Mouse (Mus musculus) spleen, postnatal 10 days (tissue): ENCODE data around the gene Zkscan3.

Experiments used
- DNase-seq, 2 experiments: peaks; one replicate each; pipeline ENCODE4 v3.0.0; 2021 to 2022; ENCODE audit warnings: low spot score in 2 of 2

The Zkscan3 gene

DNA sequence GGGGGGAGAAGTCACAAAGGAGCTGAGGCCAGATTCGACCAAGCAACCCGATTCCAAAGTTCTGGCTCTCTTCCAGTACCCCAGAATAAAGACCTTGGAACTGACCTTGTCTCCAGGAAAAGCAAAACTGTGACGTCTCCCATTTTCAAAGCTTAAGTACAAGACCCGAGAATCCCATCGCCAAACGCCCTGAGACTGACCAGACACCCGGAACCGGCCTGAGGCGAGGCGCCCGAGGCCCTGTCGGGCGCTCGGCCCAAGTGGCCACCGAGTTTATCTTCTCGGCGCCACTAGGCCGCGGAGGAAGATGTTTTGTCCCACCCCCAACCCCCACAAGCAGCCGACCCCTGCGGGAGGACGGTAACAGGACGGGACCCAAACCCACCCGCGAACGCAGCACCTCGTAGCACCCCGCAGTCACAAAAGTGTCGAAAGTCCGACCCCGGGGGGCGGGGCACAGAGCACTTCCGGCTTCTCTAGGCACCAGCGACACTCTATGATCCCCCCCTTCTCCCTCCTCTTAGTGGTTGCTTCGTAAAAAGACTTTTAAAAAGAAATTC is at the start of gene Zkscan3:
Gene Zkscan3 (minus strand): TSS at position 469 of the 560 bp plus-strand sequence.
- peak; percentile 82 to 91 for DNase-seq

GRCm38 (mm10) chr13:21447856-21448614 is 45.5 kb upstream of the Zkscan3 start:
- DNase-seq: no peak

- DNase-seq: no peak
Measured at GRCm38 (mm10) chr13:21446796-21447195, 44.2 kb upstream of the Zkscan3 start.

GRCm38 (mm10) chr13:21441207-21441572 is 38.6 kb upstream of the Zkscan3 start:
- no peak for DNase-seq

- DNase-seq: peak; percentile 35 to 61
Measured at GRCm38 (mm10) chr13:21440503-21441206, 38.1 kb upstream of the Zkscan3 start, which contains the start of gene Pgbd1. TSS of gene Pgbd1 (minus strand) at chr13:21441058.

DNA sequence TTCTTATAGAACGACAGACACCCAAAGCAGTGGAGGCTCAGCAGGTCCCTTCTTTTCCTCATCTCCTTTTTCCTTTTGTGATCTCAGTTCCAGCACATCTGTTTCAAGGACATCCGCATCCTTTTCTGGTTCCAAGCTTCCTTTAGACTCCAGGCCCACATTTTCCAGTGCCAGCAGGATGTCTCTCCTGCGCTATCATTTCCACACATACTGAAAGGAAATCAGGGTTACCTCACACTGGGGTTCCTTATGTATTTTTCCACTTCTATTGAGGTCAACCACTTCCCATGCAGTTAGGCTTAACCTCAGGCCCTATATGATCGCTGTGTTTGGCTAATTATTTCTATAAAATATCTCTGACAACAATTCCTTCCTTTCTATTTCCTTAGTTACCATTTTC is 32.9 kb upstream of the Zkscan3 start:
- no peak for DNase-seq

GRCm38 (mm10) chr13:21427631-21428030 is 25.1 kb upstream of the Zkscan3 start:
- no peak for DNase-seq

GRCm38 (mm10) chr13:21423301-21423700 is 20.7 kb upstream of the Zkscan3 start:
- no peak for DNase-seq

- DNase-seq: peak in 1 of 2 experiments; percentile 40
Measured at GRCm38 (mm10) chr13:21418865-21419264, 16.3 kb upstream of the Zkscan3 start.

DNA sequence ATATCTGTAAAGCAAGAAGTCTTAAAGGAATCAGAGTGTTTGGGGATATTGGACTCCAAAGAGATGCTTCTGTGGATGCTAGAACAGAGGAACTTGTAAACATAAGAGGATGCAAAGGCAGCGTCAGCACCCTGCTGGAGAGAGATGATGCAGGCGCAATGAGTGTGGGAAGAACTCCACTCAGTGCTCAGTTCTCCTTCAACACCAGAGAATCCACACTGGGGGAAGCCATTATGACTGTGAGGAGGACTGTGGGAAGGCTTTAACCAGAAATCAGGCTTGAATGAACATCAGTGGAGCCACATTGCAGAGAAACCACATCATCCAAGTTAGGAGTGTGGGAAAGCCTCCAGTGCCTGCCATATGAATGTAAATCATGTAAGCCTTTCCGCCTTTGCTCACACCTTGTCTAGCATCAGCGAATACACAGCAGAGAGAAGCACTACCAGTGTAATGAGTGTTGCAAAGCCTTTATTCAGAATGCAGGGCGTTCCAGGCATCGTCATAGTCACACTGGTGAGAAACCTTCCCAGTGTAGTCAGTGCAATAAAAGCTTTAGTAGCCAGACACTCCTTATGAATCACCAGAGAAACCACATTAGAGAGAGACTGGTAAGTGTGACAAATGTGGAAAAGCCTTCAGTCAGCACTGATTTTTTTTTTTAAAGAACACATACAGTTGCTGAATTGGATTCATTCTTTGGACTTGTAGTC is 14.9 kb upstream of the Zkscan3 start:
- DNase-seq: no peak

- no peak for DNase-seq
Measured at GRCm38 (mm10) chr13:21415750-21416149, 13.2 kb upstream of the Zkscan3 start.

- DNase-seq: no peak
Measured at GRCm38 (mm10) chr13:21415266-21415665, 12.7 kb upstream of the Zkscan3 start.

GRCm38 (mm10) chr13:21414231-21415212 is 12.0 kb upstream of the Zkscan3 start:
- no peak for DNase-seq

DNA sequence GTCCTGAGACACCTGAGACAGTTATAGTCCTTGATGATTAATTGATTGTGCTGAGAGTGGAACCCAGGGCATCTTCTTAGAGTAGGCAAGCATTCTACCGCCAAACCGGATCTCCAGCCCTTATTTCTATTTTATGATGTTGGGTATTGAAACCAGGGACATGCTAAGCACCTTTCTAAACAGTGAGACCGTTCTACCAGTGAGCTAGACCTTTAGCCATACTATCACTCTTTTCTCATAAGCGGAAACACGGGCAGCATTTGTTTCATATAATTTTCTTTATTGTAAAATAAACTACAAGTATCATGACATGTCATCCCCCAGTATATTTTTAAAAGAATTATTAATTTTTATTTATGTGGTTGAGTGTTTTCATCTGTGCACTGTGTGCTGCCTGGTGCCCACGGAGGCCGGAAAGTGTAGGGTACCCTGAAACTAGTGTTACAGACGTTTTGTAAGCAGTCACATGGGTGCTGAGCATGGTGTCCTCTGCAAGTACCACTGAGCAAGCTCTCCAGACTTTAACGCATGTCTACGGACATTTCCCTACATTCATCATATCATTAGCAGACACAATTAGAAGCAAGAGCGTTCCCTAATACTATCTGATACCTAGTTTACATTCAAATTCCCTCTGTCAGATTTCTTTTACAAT is 6.4 kb upstream of the Zkscan3 start:
- DNase-seq: no peak

DNA sequence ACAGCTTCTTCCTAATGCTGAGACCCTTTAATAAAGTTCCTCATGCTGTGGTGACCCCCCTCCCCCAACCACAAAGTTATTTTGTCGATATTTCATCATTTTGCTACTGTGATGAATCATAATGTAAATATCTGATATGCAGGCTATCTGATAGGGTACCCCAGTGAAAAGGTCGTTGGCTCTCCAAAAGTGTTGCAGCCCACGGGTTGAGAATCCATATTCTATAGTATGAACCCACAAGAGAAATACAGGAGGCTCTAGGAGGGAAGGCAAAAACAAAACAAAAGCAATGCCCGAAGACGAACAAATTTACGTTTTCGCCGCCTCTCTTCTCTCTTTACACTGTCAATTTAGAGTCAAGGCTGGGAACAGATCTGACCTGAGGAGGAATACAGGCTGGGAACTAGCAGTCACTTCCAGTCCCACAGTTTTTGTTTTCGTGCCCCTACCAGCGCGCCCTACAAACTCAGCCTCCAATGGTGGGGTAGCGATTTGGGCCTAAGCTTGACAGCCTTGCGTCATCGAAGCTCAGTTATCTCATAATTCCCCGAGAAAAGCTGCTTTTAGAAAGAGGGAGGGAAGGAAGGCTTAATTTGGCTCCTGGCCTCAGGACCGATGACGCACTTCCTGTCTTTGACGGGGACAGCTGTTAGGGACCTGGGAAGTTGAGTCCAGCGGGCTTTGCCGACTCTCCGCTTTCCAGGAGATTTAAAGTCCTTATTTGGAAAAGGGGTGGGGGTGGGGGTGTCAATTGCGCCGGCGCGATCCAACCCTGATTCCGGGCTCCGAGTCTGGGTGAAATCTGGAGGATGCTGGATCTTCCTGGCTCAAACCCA is 5.6 kb upstream of the Zkscan3 start:
- DNase-seq: peak; percentile 35 to 64

DNA sequence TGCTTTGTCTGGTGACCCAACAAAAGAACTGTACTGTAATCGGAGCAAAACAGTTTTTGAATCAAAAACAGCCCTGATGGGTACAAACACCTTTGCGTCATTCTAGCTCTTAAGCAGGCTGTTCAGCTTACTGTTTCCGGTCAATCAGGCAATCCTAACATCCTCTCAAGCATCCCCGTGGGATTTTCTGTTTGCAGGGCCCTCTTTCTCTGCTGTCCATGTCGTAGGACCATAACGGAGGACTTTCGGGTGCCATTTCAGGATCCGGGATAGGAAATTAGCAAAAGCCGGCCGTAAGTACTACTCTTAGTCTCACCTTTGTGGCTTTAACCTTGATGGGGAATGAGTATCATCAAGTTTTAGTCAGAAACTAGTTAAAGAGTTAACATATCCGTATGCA is 4.8 kb upstream of the Zkscan3 start:
- DNase-seq: no peak

GRCm38 (mm10) chr13:21402848-21403247 is 293 bp upstream of the Zkscan3 start:
- DNase-seq: no peak

- no peak for DNase-seq
Measured at GRCm38 (mm10) chr13:21401636-21402286, 794 bp downstream of the Zkscan3 start.

GRCm38 (mm10) chr13:21401166-21401565 is 1.4 kb downstream of the Zkscan3 start:
- DNase-seq: no peak
